ENCODE assay signal across 22 mouse cellular contexts in genomic region chr2:103926586-103927113, GRCm38 (mm10). TPM values are rescaled to one million over a fixed set of nuclear protein-coding genes. Genes with fewer than 3 reads are reported as not detected.
DNase-seq lines count a peak whose midpoint lies in the region; ATAC-seq and TF ChIP-seq lines count a peak whose summit lies in the region.
"Had no signal": no experiment of that assay in that cellular context is flagged by ENCODE, and none has a peak within 500 bp of the region (broad histone marks: within the 10 kb centered on the region; RNA-seq: fewer than 3 reads in every experiment).

No protein-coding gene starts in this region.

- DNase-seq in gastrocnemius, adult 2 months, result no peak
- no peak for DNase-seq in gastrocnemius, adult 8-10 months (ENCODE audit: low spot score in 2 of 2)
- DNase-seq in liver, embryonic 14.5 days (ENCODE audit: low read depth in 3 of 3, low spot score in 3 of 3), result peak in 2 of 3 experiments; percentile 44 to 57
- no peak for DNase-seq in liver, postnatal 0 days
- DNase-seq in c-Kit-positive CD71-positive TER-119-positive erythroid progenitor cells, embryonic 14.5 days (ENCODE audit: low spot score), result peak; percentile 62
- no peak for DNase-seq in urinary bladder, postnatal 14 days (ENCODE audit: low spot score)
- DNase-seq: B cell, adult 2 months; cerebellum, adult 11 months; cerebellum, adult 2 months; cerebellum, adult 9-11 months; cerebellum, postnatal 25 days had no signal

- no peak overlapping the region for H3K4me2 ChIP-seq in liver, embryonic 14.5 days (ENCODE audit: low read depth)
- H3K4me2 ChIP-seq in liver, postnatal 0 days (ENCODE audit: low read depth, low read length), result no peak overlapping the region
- H3K4me2 ChIP-seq in midbrain, embryonic 16.5 days (ENCODE audit: low read length), result no peak overlapping the region
- H3K4me2 ChIP-seq: embryonic facial prominence, embryonic 12.5 days; embryonic facial prominence, embryonic 15.5 days; forebrain, embryonic 13.5 days; heart, embryonic 12.5 days; heart, embryonic 15.5 days; hindbrain, embryonic 13.5 days had no signal

- ATAC-seq in liver, embryonic 14.5 days (ENCODE audit: insufficient read depth), result no peak
- no peak for ATAC-seq in liver, postnatal 0 days
- ATAC-seq in midbrain, embryonic 16.5 days, result no peak
- ATAC-seq: forebrain, embryonic 13.5 days; forebrain, embryonic 16.5 days had no signal

- peaks cover 15 to 22% of the 10 kb centered on the region in 2 experiments for H3K4me1 ChIP-seq in liver, embryonic 14.5 days (replicated peaks; ENCODE audit: control insufficient read depth in 2 of 2, insufficient read depth in 2 of 2, low read length in 1 of 2)
- peaks cover 6% of the 10 kb centered on the region for H3K4me1 ChIP-seq in liver, postnatal 0 days (ENCODE audit: insufficient read depth)
- H3K4me1 ChIP-seq in midbrain, embryonic 16.5 days (ENCODE audit: control insufficient read depth, insufficient read depth, low read length), result peaks cover 6% of the 10 kb centered on the region
- H3K4me1 ChIP-seq: heart, embryonic 15.5 days had no signal

- intact Hi-C loops in gastrocnemius, adult 2 months (cut with DNase I), result no loop called here

- H3K9ac ChIP-seq in liver, embryonic 14.5 days (replicated peaks), result 0 out of 2 replicates have a peak overlapping the region, but pooled peaks have one; percentile 9
- no peak overlapping the region for H3K9ac ChIP-seq in liver, postnatal 0 days (replicated peaks)
- no peak overlapping the region for H3K9ac ChIP-seq in midbrain, embryonic 16.5 days (ENCODE audit: low read depth, low read length)
- H3K9ac ChIP-seq: embryonic facial prominence, embryonic 12.5 days; embryonic facial prominence, embryonic 15.5 days; forebrain, embryonic 13.5 days; heart, embryonic 12.5 days; heart, embryonic 15.5 days; hindbrain, embryonic 13.5 days had no signal

- peak overlapping the region; percentile 20; the same call in 1 of the 2 replicates for H3K27ac ChIP-seq in gastrocnemius, adult 2 months
- no peak overlapping the region for H3K27ac ChIP-seq in liver, embryonic 14.5 days
- no peak overlapping the region for H3K27ac ChIP-seq in liver, postnatal 0 days (ENCODE audit: low read depth)
- H3K27ac ChIP-seq in midbrain, embryonic 16.5 days (ENCODE audit: low read length), result no peak overlapping the region
- H3K27ac ChIP-seq: embryonic facial prominence, embryonic 12.5 days; embryonic facial prominence, embryonic 15.5 days; forebrain, embryonic 10.5 days; forebrain, embryonic 13.5 days; heart, embryonic 15.5 days; hindbrain, embryonic 10.5 days had no signal

- TF ChIP-seq EP300 in liver, embryonic 14.5 days (IDR thresholded peaks at IDR 0.05; ENCODE audit: low read depth), result no peak
- TF ChIP-seq EP300 in liver, postnatal 0 days (IDR thresholded peaks at IDR 0.05; ENCODE audit: low read depth), result no peak

- no peaks in the 10 kb centered on the region for H3K36me3 ChIP-seq in liver, embryonic 14.5 days (replicated peaks; ENCODE audit: control insufficient read depth, insufficient read depth, low read depth)
- no peaks in the 10 kb centered on the region for H3K36me3 ChIP-seq in liver, postnatal 0 days (replicated peaks; ENCODE audit: insufficient read depth, low read length)
- no peaks in the 10 kb centered on the region for H3K36me3 ChIP-seq in midbrain, embryonic 16.5 days (ENCODE audit: control insufficient read depth, insufficient read depth, low read length)
- H3K36me3 ChIP-seq: embryonic facial prominence, embryonic 12.5 days; embryonic facial prominence, embryonic 15.5 days; forebrain, embryonic 10.5 days; heart, embryonic 12.5 days; heart, embryonic 15.5 days; hindbrain, embryonic 10.5 days; hindbrain, embryonic 13.5 days had no signal

- H3K9me3 ChIP-seq in liver, embryonic 14.5 days (ENCODE audit: control insufficient read depth, low read length), result no peaks in the 10 kb centered on the region
- H3K9me3 ChIP-seq in liver, postnatal 0 days (ENCODE audit: low read length), result no peaks in the 10 kb centered on the region
- no peaks in the 10 kb centered on the region for H3K9me3 ChIP-seq in midbrain, embryonic 16.5 days (replicated peaks; ENCODE audit: control insufficient read depth, low read length, poor library complexity, severe bottlenecking)
- H3K9me3 ChIP-seq: embryonic facial prominence, embryonic 12.5 days; embryonic facial prominence, embryonic 15.5 days; forebrain, embryonic 10.5 days; forebrain, embryonic 13.5 days; heart, embryonic 12.5 days; heart, embryonic 15.5 days; hindbrain, embryonic 10.5 days; hindbrain, embryonic 13.5 days had no signal

- 69% methylated on average over 4 of the region's 4 CpGs for WGBS in liver, embryonic 14.5 days (ENCODE audit: insufficient replicate concordance)
- 84% methylated on average over 4 of the region's 4 CpGs for WGBS in liver, postnatal 0 days (ENCODE audit: insufficient replicate concordance)
- 92% methylated on average over 4 of the region's 4 CpGs for WGBS in midbrain, embryonic 16.5 days

- no peak overlapping the region for H3K4me3 ChIP-seq in gastrocnemius, adult 2 months
- H3K4me3 ChIP-seq in liver, embryonic 14.5 days (ENCODE audit: insufficient read depth in 1 of 2, low read depth in 2 of 2, low read length in 2 of 2), result no peak overlapping the region
- H3K4me3 ChIP-seq in liver, postnatal 0 days (ENCODE audit: low read depth, low read length), result no peak overlapping the region
- H3K4me3 ChIP-seq in midbrain, embryonic 16.5 days (ENCODE audit: low read depth, low read length), result no peak overlapping the region
- H3K4me3 ChIP-seq: embryonic facial prominence, embryonic 12.5 days; embryonic facial prominence, embryonic 15.5 days; forebrain, embryonic 10.5 days; forebrain, embryonic 13.5 days; heart, embryonic 12.5 days; heart, embryonic 15.5 days; hindbrain, embryonic 10.5 days; hindbrain, embryonic 13.5 days had no signal

- no peak for TF ChIP-seq CTCF in gastrocnemius, adult 2 months (IDR thresholded peaks at IDR 0.05)
- TF ChIP-seq CTCF in liver, embryonic 14.5 days (IDR thresholded peaks at IDR 0.05; ENCODE audit: low read depth), result no peak
- no peak for TF ChIP-seq CTCF in liver, postnatal 0 days (IDR thresholded peaks at IDR 0.05; ENCODE audit: low read depth)

- no peaks in the 10 kb centered on the region for H3K27me3 ChIP-seq in liver, embryonic 14.5 days (ENCODE audit: control insufficient read depth, insufficient read depth, low read length)
- no peaks in the 10 kb centered on the region for H3K27me3 ChIP-seq in liver, postnatal 0 days (ENCODE audit: insufficient read depth, low read length)
- no peaks in the 10 kb centered on the region for H3K27me3 ChIP-seq in midbrain, embryonic 16.5 days (ENCODE audit: control insufficient read depth, insufficient read depth, low read depth, low read length)
- H3K27me3 ChIP-seq: CH12.LX; embryonic facial prominence, embryonic 12.5 days; embryonic facial prominence, embryonic 15.5 days; forebrain, embryonic 13.5 days; heart, embryonic 15.5 days; hindbrain, embryonic 13.5 days had no signal

RNA-seq across cellular contexts. Expression of gene Lmo2, which starts 31.1 kb away (rescaled TPM):
- 1 to 10 TPM; 4.1 to 7.0 TPM for total RNA-seq in gastrocnemius, adult 2 months (2021)
- 1 to 10 TPM; 3.4 to 9.1 (median 4.6) TPM for total RNA-seq in gastrocnemius, adult 8-10 months (2022)
- polyA plus RNA-seq in liver, embryonic 14.5 days (2012; rRNA removed), result 108 and 152 TPM in 2 replicates
- 143 and 165 TPM in 2 replicates for polyA plus RNA-seq in liver, embryonic 14.5 days (2014; fragmentation: Nextera tagmentation; extraction: Ambion mirVana)
- 58.8 and 63.7 TPM in 2 replicates for polyA plus RNA-seq in liver, postnatal 0 days (2015; fragmentation: Nextera tagmentation; extraction: Ambion mirVana)
- polyA plus RNA-seq in midbrain, embryonic 16.5 days (2015; fragmentation: Nextera tagmentation; extraction: Ambion mirVana), result 25.5 and 29.0 TPM in 2 replicates

Comparison
In these comparisons a context has a peak if more than half of its experiments do, and no peak if none do; other contexts are left out.
1. DNase-seq: peak in liver, embryonic 14.5 days (2 of 3) and c-Kit-positive CD71-positive TER-119-positive erythroid progenitor cells, embryonic 14.5 days (single experiment); none in gastrocnemius, adult 2 months (single experiment), gastrocnemius, adult 8-10 months (0 of 2), liver, postnatal 0 days (single experiment) and urinary bladder, postnatal 14 days (single experiment).